Mouse (Mus musculus) liver, embryonic 14.5 days (tissue): Measurements from ENCODE around the gene Sash1.

ENCODE experiments used
- CTCF ChIP-seq: IDR thresholded peaks from 2 replicates; pipeline ENCODE4 v1.5.1; 2016; ENCODE audit warnings: antibody characterized with exemption, low read depth, control low read depth
- EP300 ChIP-seq: IDR thresholded peaks from 2 replicates; pipeline ENCODE4 v1.6.1; 2016; ENCODE audit warnings: antibody characterized with exemption, low read depth

GRCm38 (mm10) chr10:8856942-8857341 is 28.9 kb downstream of the Sash1 start:
- TF ChIP-seq CTCF (no peak), EP300 (no peak)
